Mouse (Mus musculus): ENCODE results near the gene Tamm41. TPM values are rescaled to one million over a fixed set of nuclear protein-coding genes. Genes with fewer than 3 reads are reported as not detected.

Gene Tamm41
- polyA plus RNA-seq, 1 experiment, result 11.7 TPM

- Histone ChIP-seq H3K9me3 (no peaks in the 10 kb centered on the region), H3K4me1 (peaks cover 58% of the 10 kb centered on the region), H3K4me3 (replicated peaks) (no peak overlapping the region), H3K36me3 (replicated peaks; ENCODE audit: low read length) (peaks cover 44% of the 10 kb centered on the region), H3K27me3 (replicated peaks) (no peaks in the 10 kb centered on the region)
- no peak for TF ChIP-seq FLI1 (IDR thresholded peaks at IDR 0.05; ENCODE audit: low read length)
Measured at GRCm38 (mm10) chr6:115005351-115005890, 32.3 kb downstream of the Tamm41 start.

DNA sequence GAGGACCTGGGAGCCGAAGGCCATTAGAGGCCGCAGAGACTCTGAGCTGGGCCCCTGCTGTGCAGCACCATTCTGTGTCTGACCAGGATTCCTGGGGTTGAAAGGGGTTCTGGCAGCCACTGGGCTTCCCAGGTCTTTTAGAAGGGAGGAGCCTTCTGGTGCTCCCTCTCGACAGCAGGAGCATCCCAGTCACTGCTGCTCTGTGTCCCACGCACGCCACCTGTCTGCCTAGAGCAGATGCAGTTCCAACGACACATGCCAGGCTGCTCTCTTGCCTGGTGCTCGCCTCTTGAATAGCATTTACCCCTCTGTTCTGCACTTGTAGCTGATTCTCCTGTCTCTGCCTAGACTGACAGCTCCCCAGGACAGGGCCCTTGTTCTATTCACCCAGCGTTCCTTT is 33.0 kb downstream of the Tamm41 start:
- Histone ChIP-seq H3K27me3 (replicated peaks) (no peaks in the 10 kb centered on the region), H3K4me1 (peaks cover 58% of the 10 kb centered on the region), H3K9me3 (no peaks in the 10 kb centered on the region), H3K36me3 (replicated peaks; ENCODE audit: low read length) (peaks cover 43% of the 10 kb centered on the region), H3K4me3 (replicated peaks) (peak overlapping the region; percentile 43)
- TF ChIP-seq FLI1 (IDR thresholded peaks at IDR 0.05; ENCODE audit: low read length), result no peak
- TF ChIP-seq GATA1 (IDR thresholded peaks at IDR 0.05; ENCODE audit: borderline replicate concordance, low read length), result no peak

DNA sequence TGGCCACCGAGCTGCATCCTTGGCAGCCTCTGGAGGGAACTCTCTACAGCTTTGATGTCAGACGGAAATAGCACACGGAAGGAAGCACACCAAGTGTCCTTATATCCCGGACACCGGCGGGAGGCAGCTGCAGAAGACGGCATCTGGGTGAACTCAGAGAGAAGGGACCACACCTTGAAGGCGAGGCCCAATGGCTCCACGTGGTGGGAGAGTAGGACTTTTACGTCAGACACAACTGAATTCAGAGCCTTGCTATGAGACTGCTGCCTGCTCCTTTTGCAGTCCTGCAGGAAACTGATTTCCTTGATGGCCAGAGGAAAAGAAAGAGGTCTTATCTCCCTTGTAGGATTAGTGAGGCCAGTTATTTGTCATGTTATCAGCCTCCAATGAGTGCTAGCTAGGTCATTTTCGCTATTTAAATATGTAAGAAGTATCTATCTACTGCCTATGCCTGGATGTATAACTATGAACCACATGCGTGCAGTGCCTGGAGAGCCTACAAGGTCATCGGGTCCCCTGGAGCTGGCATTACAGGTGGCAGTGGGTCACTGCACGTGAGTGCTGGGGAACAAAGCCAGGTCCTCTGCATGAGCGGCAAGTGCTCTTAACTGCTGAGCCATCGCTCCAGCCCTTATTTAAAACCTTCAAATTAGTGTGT is 39.2 kb downstream of the Tamm41 start:
- H3K27me3 ChIP-seq (replicated peaks), result peaks cover 2% of the 10 kb centered on the region
- peaks cover 22% of the 10 kb centered on the region for H3K4me1 ChIP-seq
- peaks cover 7% of the 10 kb centered on the region for H3K9me3 ChIP-seq
- H3K4me3 ChIP-seq (replicated peaks), result no peak overlapping the region
- H3K36me3 ChIP-seq (replicated peaks; ENCODE audit: low read length), result peaks cover 11% of the 10 kb centered on the region
- TF ChIP-seq GATA1 (IDR thresholded peaks at IDR 0.05; ENCODE audit: borderline replicate concordance, low read length) (no peak), FLI1 (IDR thresholded peaks at IDR 0.05; ENCODE audit: low read length) (no peak)

GRCm38 (mm10) chr6:114997471-114997870 is 40.2 kb downstream of the Tamm41 start:
- Histone ChIP-seq H3K27me3 (replicated peaks) (peaks cover 7% of the 10 kb centered on the region), H3K4me3 (replicated peaks) (no peak overlapping the region), H3K36me3 (replicated peaks; ENCODE audit: low read length) (peaks cover 11% of the 10 kb centered on the region), H3K9me3 (peaks cover 7% of the 10 kb centered on the region), H3K4me1 (peaks cover 12% of the 10 kb centered on the region)
- TF ChIP-seq GATA1 (IDR thresholded peaks at IDR 0.05; ENCODE audit: borderline replicate concordance, low read length), result no peak

DNA sequence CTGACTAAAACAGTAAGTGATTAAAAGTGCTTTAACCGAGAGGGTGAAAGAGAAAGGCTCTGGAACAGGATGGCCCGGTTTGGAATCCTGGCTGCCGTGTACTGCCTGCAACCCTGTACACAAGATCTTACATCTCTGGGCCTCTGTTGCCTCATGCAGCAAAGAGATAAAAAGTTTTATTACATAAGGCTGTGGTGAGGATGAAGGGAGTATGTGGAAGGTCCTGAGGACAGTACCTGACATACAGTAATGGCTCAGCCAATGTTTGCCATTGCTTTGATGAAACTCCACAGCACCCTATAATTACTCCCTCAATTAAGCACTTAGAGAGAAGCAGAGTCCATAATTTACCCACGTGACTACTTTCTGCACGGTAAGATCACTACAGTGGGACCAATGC is 40.8 kb downstream of the Tamm41 start:
- peaks cover 7% of the 10 kb centered on the region for H3K9me3 ChIP-seq
- peaks cover 11% of the 10 kb centered on the region for H3K36me3 ChIP-seq (replicated peaks; ENCODE audit: low read length)
- no peak overlapping the region for H3K4me3 ChIP-seq (replicated peaks)
- peaks cover 8% of the 10 kb centered on the region for H3K4me1 ChIP-seq
- TF ChIP-seq FLI1 (IDR thresholded peaks at IDR 0.05; ENCODE audit: low read length) (no peak), GATA1 (IDR thresholded peaks at IDR 0.05; ENCODE audit: borderline replicate concordance, low read length) (no peak)
- H3K27me3 ChIP-seq (replicated peaks), result peaks cover 10% of the 10 kb centered on the region

- Histone ChIP-seq H3K4me3 (replicated peaks) (no peak overlapping the region), H3K9me3 (peaks cover 7% of the 10 kb centered on the region), H3K27me3 (replicated peaks) (peaks cover 17% of the 10 kb centered on the region), H3K4me1 (peaks cover 8% of the 10 kb centered on the region), H3K36me3 (replicated peaks; ENCODE audit: low read length) (no peaks in the 10 kb centered on the region)
- TF ChIP-seq GATA1 (IDR thresholded peaks at IDR 0.05; ENCODE audit: borderline replicate concordance, low read length), result no peak
- TF ChIP-seq FLI1 (IDR thresholded peaks at IDR 0.05; ENCODE audit: low read length), result no peak
Measured at GRCm38 (mm10) chr6:114994079-114994478, 43.6 kb downstream of the Tamm41 start.

DNA sequence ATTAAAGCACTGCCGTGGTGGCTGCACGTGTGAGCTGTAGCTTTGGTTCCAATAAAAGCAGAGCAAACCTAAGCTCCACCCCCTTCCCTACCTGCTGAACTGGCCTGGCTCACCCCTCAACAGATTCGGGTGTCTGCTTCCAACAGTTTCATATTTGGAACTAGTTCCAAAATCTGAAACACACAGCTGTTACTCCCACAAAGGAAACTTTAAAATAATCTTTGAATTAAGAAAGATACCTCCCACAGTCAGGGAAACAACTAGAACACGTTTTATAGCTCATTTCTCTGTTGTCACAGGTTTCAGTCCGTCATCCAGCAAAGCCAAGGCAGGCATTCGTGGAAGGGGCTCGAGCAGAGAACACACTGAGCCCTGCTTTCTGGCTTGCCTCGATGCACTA is 44.0 kb downstream of the Tamm41 start:
- H3K4me1 ChIP-seq, result peaks cover 5% of the 10 kb centered on the region
- no peak for TF ChIP-seq GATA1 (IDR thresholded peaks at IDR 0.05; ENCODE audit: borderline replicate concordance, low read length)
- peaks cover 7% of the 10 kb centered on the region for H3K9me3 ChIP-seq
- no peaks in the 10 kb centered on the region for H3K36me3 ChIP-seq (replicated peaks; ENCODE audit: low read length)
- H3K27me3 ChIP-seq (replicated peaks), result peaks cover 21% of the 10 kb centered on the region
- H3K4me3 ChIP-seq (replicated peaks), result no peak overlapping the region

DNA sequence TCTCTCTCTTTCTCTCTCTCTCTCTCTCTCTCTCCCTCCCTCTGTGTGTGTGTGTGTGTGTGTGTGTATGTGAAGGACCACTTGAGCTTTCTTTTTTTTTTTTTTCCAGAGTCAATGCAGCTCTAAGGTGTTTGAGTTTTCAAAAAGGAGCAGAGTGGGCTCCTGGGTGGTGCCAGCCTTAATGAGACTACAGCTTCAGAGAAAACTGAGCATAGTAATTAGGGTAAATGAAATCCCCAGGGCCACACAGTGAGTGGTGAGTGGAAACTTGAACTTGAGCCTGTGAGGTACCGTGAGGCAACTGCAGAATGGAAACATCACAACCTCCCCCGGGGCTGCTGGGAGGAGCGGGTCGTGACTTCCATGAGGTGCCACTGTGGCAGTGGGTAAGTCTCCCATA is 45.8 kb downstream of the Tamm41 start:
- TF ChIP-seq FLI1 (IDR thresholded peaks at IDR 0.05; ENCODE audit: low read length) (no peak), GATA1 (IDR thresholded peaks at IDR 0.05; ENCODE audit: borderline replicate concordance, low read length) (no peak)
- no peaks in the 10 kb centered on the region for H3K4me1 ChIP-seq
- no peaks in the 10 kb centered on the region for H3K36me3 ChIP-seq (replicated peaks; ENCODE audit: low read length)
- H3K4me3 ChIP-seq (replicated peaks), result no peak overlapping the region
- peaks cover 26% of the 10 kb centered on the region for H3K27me3 ChIP-seq (replicated peaks)
- peaks cover 7% of the 10 kb centered on the region for H3K9me3 ChIP-seq

GRCm38 (mm10) chr6:114988619-114988980 is 49.1 kb downstream of the Tamm41 start:
- Histone ChIP-seq H3K9me3 (no peaks in the 10 kb centered on the region), H3K27me3 (replicated peaks) (peaks cover 46% of the 10 kb centered on the region), H3K4me1 (no peaks in the 10 kb centered on the region), H3K36me3 (replicated peaks; ENCODE audit: low read length) (no peaks in the 10 kb centered on the region), H3K4me3 (replicated peaks) (no peak overlapping the region)
- TF ChIP-seq GATA1 (IDR thresholded peaks at IDR 0.05; ENCODE audit: borderline replicate concordance, low read length), result no peak
- TF ChIP-seq FLI1 (IDR thresholded peaks at IDR 0.05; ENCODE audit: low read length), result no peak

- Histone ChIP-seq H3K4me3 (replicated peaks) (no peak overlapping the region), H3K36me3 (replicated peaks; ENCODE audit: low read length) (no peaks in the 10 kb centered on the region), H3K9me3 (no peaks in the 10 kb centered on the region), H3K4me1 (no peaks in the 10 kb centered on the region), H3K27me3 (replicated peaks) (peaks cover 48% of the 10 kb centered on the region)
- TF ChIP-seq FLI1 (IDR thresholded peaks at IDR 0.05; ENCODE audit: low read length) (no peak), GATA1 (IDR thresholded peaks at IDR 0.05; ENCODE audit: borderline replicate concordance, low read length) (no peak)
Measured at GRCm38 (mm10) chr6:114987966-114988618, 49.6 kb downstream of the Tamm41 start.

Measured in megakaryocyte, embryonic 14.5 days (primary cell).